Mouse (Mus musculus) forebrain, embryonic 13.5 days (tissue): ENCODE measurements at regions not wholly inside any gene's neighbourhood (a gene's known extent, or its start where the extent isn't known, plus 50 kb on each side); places are given as distances from the start of the nearest gene placed in this dataset.

Experiments
- ATAC-seq: fragments of 200-750 bp; cut with Nextera tagmentation; 2 replicates; pipeline ENCODE4 v1.8.0; 2017
- H3K27ac ChIP-seq: fragments of 300-500 bp; sonication (generic); 2 replicates; pipeline ENCODE4 v1.5.1; 2015; ENCODE audit warnings: inconsistent platforms, mild to moderate bottlenecking, moderate library complexity
- H3K27me3 ChIP-seq: fragments of 300-500 bp; sonication (generic); 2 replicates; pipeline ENCODE4 v1.6.1; 2015; ENCODE audit warnings: mild to moderate bottlenecking, inconsistent platforms
- H3K36me3 ChIP-seq: fragments of 300-500 bp; sonication (generic); 2 replicates; pipeline ENCODE4 v1.6.1; 2015; ENCODE audit warnings: mild to moderate bottlenecking, inconsistent platforms; ENCODE audit not compliant: poor library complexity, severe bottlenecking
- H3K4me1 ChIP-seq: fragments of 300-500 bp; sonication (generic); 2 replicates; pipeline ENCODE4 v1.6.1; 2015; ENCODE audit warnings: inconsistent platforms
- H3K4me2 ChIP-seq: fragments of 300-500 bp; sonication (generic); 2 replicates; pipeline ENCODE4 v1.6.1; 2015; ENCODE audit warnings: inconsistent platforms, mild to moderate bottlenecking, moderate library complexity
- H3K4me3 ChIP-seq: fragments of 300-500 bp; sonication (generic); 2 replicates; pipeline ENCODE4 v1.5.1; 2015; ENCODE audit warnings: mild to moderate bottlenecking, inconsistent platforms
- H3K9ac ChIP-seq: fragments of 300-500 bp; sonication (generic); 2 replicates; pipeline ENCODE4 v1.6.1; 2015; ENCODE audit warnings: mild to moderate bottlenecking, inconsistent platforms
- H3K9me3 ChIP-seq: fragments of 300-500 bp; sonication (generic); replicated peaks from 2 replicates; pipeline ENCODE4 v1.6.1; 2016; ENCODE audit warnings: inconsistent platforms
- WGBS: fragments of 180-500 bp; shearing (Covaris S2); methylation state at CpG from one replicate; pipeline ENCODE4 v1.1.7; 2015; 5-methylcytosine and 5-hydroxymethylcytosine counted together

- H3K4me2 ChIP-seq, result no peak overlapping the region
- 87% methylated on average over 3 of the region's 3 CpGs for WGBS
- H3K4me3 ChIP-seq, result no peak overlapping the region
- no peak for ATAC-seq
- no peak overlapping the region for H3K9ac ChIP-seq
- no peak overlapping the region for H3K27ac ChIP-seq
- H3K36me3 ChIP-seq, result no peaks in the 10 kb centered on the region
- H3K4me1 ChIP-seq, result no peaks in the 10 kb centered on the region
- H3K27me3 ChIP-seq, result no peaks in the 10 kb centered on the region
- H3K9me3 ChIP-seq, result no peaks in the 10 kb centered on the region
Measured at GRCm38 (mm10) chr8:6813816-6814215, 1708.7 kb upstream of the Slc10a2 start.

- Histone ChIP-seq H3K9me3 (no peaks in the 10 kb centered on the region), H3K4me3 (no peak overlapping the region), H3K9ac (no peak overlapping the region), H3K27me3 (no peaks in the 10 kb centered on the region), H3K4me1 (no peaks in the 10 kb centered on the region), H3K4me2 (no peak overlapping the region), H3K36me3 (no peaks in the 10 kb centered on the region), H3K27ac (no peak overlapping the region)
- ATAC-seq, result no peak
- 53% methylated on average over 2 of the region's 2 CpGs for WGBS
Measured at GRCm38 (mm10) chr8:6807116-6807515, 1702.0 kb upstream of the Slc10a2 start.

- no peaks in the 10 kb centered on the region for H3K36me3 ChIP-seq
- no peaks in the 10 kb centered on the region for H3K9me3 ChIP-seq
- no peak for ATAC-seq
- no peaks in the 10 kb centered on the region for H3K27me3 ChIP-seq
- no peak overlapping the region for H3K4me2 ChIP-seq
- WGBS, result 71% methylated on average over 1 of the region's 1 CpGs
- no peak overlapping the region for H3K9ac ChIP-seq
- H3K27ac ChIP-seq, result no peak overlapping the region
- H3K4me1 ChIP-seq, result no peaks in the 10 kb centered on the region
- no peak overlapping the region for H3K4me3 ChIP-seq
Measured at GRCm38 (mm10) chr8:6803199-6803598, 1698.0 kb upstream of the Slc10a2 start.

GRCm38 (mm10) chr8:6801076-6801475 lies 1695.9 kb upstream of the Slc10a2 start:
- ATAC-seq, result 0 out of 2 replicates have a peak, but pooled peaks have one; percentile 36
- H3K27ac ChIP-seq, result no peak overlapping the region
- no peak overlapping the region for H3K4me2 ChIP-seq
- no peak overlapping the region for H3K4me3 ChIP-seq
- H3K9me3 ChIP-seq, result no peaks in the 10 kb centered on the region
- no peak overlapping the region for H3K9ac ChIP-seq
- H3K27me3 ChIP-seq, result no peaks in the 10 kb centered on the region
- no peaks in the 10 kb centered on the region for H3K36me3 ChIP-seq
- no peaks in the 10 kb centered on the region for H3K4me1 ChIP-seq

- H3K4me1 ChIP-seq, result no peaks in the 10 kb centered on the region
- H3K9me3 ChIP-seq, result no peaks in the 10 kb centered on the region
- H3K36me3 ChIP-seq, result no peaks in the 10 kb centered on the region
- H3K9ac ChIP-seq, result no peak overlapping the region
- no peak overlapping the region for H3K4me3 ChIP-seq
- H3K27ac ChIP-seq, result no peak overlapping the region
- no peaks in the 10 kb centered on the region for H3K27me3 ChIP-seq
- WGBS, result 73% methylated on average over 1 of the region's 1 CpGs
- no peak overlapping the region for H3K4me2 ChIP-seq
- peak; percentile 43; the same call in 1 of the 2 replicates for ATAC-seq
Measured at GRCm38 (mm10) chr8:6789096-6789495, 1683.9 kb upstream of the Slc10a2 start.

- Histone ChIP-seq H3K9ac (no peak overlapping the region), H3K4me1 (no peaks in the 10 kb centered on the region), H3K36me3 (no peaks in the 10 kb centered on the region), H3K4me3 (no peak overlapping the region), H3K9me3 (no peaks in the 10 kb centered on the region), H3K4me2 (no peak overlapping the region), H3K27me3 (no peaks in the 10 kb centered on the region), H3K27ac (no peak overlapping the region)
- ATAC-seq, result no peak
Measured at GRCm38 (mm10) chr8:6780983-6781382, 1675.8 kb upstream of the Slc10a2 start.

- no peak for ATAC-seq
- 91% methylated on average over 3 of the region's 3 CpGs for WGBS
- no peaks in the 10 kb centered on the region for H3K36me3 ChIP-seq
- no peaks in the 10 kb centered on the region for H3K27me3 ChIP-seq
- H3K4me1 ChIP-seq, result no peaks in the 10 kb centered on the region
- no peak overlapping the region for H3K4me3 ChIP-seq
- no peak overlapping the region for H3K9ac ChIP-seq
- no peak overlapping the region for H3K27ac ChIP-seq
- H3K4me2 ChIP-seq, result no peak overlapping the region
- no peaks in the 10 kb centered on the region for H3K9me3 ChIP-seq
Measured at GRCm38 (mm10) chr8:6775103-6775502, 1670.0 kb upstream of the Slc10a2 start.

GRCm38 (mm10) chr8:6729571-6729970 lies 1624.4 kb upstream of the Slc10a2 start:
- no peak overlapping the region for H3K9ac ChIP-seq
- no peaks in the 10 kb centered on the region for H3K4me1 ChIP-seq
- no peak for ATAC-seq
- H3K27me3 ChIP-seq, result no peaks in the 10 kb centered on the region
- no peaks in the 10 kb centered on the region for H3K36me3 ChIP-seq
- no peak overlapping the region for H3K4me2 ChIP-seq
- no peak overlapping the region for H3K27ac ChIP-seq
- WGBS, result 43% methylated on average over 3 of the region's 3 CpGs
- no peaks in the 10 kb centered on the region for H3K9me3 ChIP-seq
- no peak overlapping the region for H3K4me3 ChIP-seq

GRCm38 (mm10) chr8:6708886-6709449 lies 1603.8 kb upstream of the Slc10a2 start:
- no peaks in the 10 kb centered on the region for H3K9me3 ChIP-seq
- H3K4me2 ChIP-seq, result no peak overlapping the region
- no peaks in the 10 kb centered on the region for H3K27me3 ChIP-seq
- H3K4me1 ChIP-seq, result no peaks in the 10 kb centered on the region
- peak; percentile 72 for ATAC-seq
- peak overlapping the region; percentile 25; the same call in 1 of the 2 replicates for H3K27ac ChIP-seq
- no peaks in the 10 kb centered on the region for H3K36me3 ChIP-seq
- no peak overlapping the region for H3K9ac ChIP-seq
- H3K4me3 ChIP-seq, result no peak overlapping the region
- WGBS, result 35% methylated on average over 3 of the region's 3 CpGs

- Histone ChIP-seq H3K27ac (no peak overlapping the region), H3K4me1 (no peaks in the 10 kb centered on the region), H3K27me3 (no peaks in the 10 kb centered on the region), H3K9ac (no peak overlapping the region), H3K9me3 (no peaks in the 10 kb centered on the region), H3K36me3 (no peaks in the 10 kb centered on the region), H3K4me3 (no peak overlapping the region), H3K4me2 (no peak overlapping the region)
- ATAC-seq, result no peak
- 87% methylated on average over 4 of the region's 4 CpGs for WGBS
Measured at GRCm38 (mm10) chr8:6688595-6688994, 1583.4 kb upstream of the Slc10a2 start.

GRCm38 (mm10) chr8:6658860-6659259 lies 1553.7 kb upstream of the Slc10a2 start:
- no peak overlapping the region for H3K4me3 ChIP-seq
- ATAC-seq, result no peak
- H3K9me3 ChIP-seq, result no peaks in the 10 kb centered on the region
- H3K4me2 ChIP-seq, result no peak overlapping the region
- no peak overlapping the region for H3K9ac ChIP-seq
- H3K27me3 ChIP-seq, result no peaks in the 10 kb centered on the region
- no peaks in the 10 kb centered on the region for H3K4me1 ChIP-seq
- H3K27ac ChIP-seq, result no peak overlapping the region
- H3K36me3 ChIP-seq, result no peaks in the 10 kb centered on the region
- 79% methylated on average over 1 of the region's 1 CpGs for WGBS

GRCm38 (mm10) chr8:6657451-6657990 lies 1552.4 kb upstream of the Slc10a2 start:
- no peak overlapping the region for H3K27ac ChIP-seq
- H3K4me3 ChIP-seq, result no peak overlapping the region
- no peaks in the 10 kb centered on the region for H3K9me3 ChIP-seq
- H3K4me1 ChIP-seq, result no peaks in the 10 kb centered on the region
- no peaks in the 10 kb centered on the region for H3K36me3 ChIP-seq
- WGBS, result 69% methylated on average over 3 of the region's 3 CpGs
- H3K4me2 ChIP-seq, result no peak overlapping the region
- H3K9ac ChIP-seq, result no peak overlapping the region
- no peak for ATAC-seq
- no peaks in the 10 kb centered on the region for H3K27me3 ChIP-seq

GRCm38 (mm10) chr8:6652180-6652579 lies 1547.0 kb upstream of the Slc10a2 start:
- no peak for ATAC-seq
- Histone ChIP-seq H3K9me3 (no peaks in the 10 kb centered on the region), H3K4me1 (no peaks in the 10 kb centered on the region), H3K27ac (no peak overlapping the region), H3K36me3 (no peaks in the 10 kb centered on the region), H3K4me2 (no peak overlapping the region), H3K4me3 (no peak overlapping the region), H3K9ac (no peak overlapping the region), H3K27me3 (no peaks in the 10 kb centered on the region)
